Mouse (Mus musculus) erythroblast, embryonic 14.5 days (primary cell): ENCODE results near the gene Supt3. TPM values are rescaled to one million over a fixed set of nuclear protein-coding genes. Genes with fewer than 3 reads are reported as not detected.

ENCODE experiments used
- H3K27me3 ChIP-seq: 2 replicates; pipeline ENCODE4 v1.6.1; 2012; ENCODE audit warnings: inconsistent platforms; ENCODE audit not compliant: control insufficient read depth
- H3K36me3 ChIP-seq: 2 replicates; pipeline ENCODE4 v1.6.1; 2012; ENCODE audit warnings: mild to moderate bottlenecking, inconsistent platforms; ENCODE audit not compliant: control insufficient read depth
- H3K4me1 ChIP-seq: 2 replicates; pipeline ENCODE4 v1.6.1; 2012; ENCODE audit warnings: inconsistent platforms; ENCODE audit not compliant: control insufficient read depth
- H3K4me3 ChIP-seq: replicated peaks from 2 replicates; pipeline ENCODE3; 2012; ENCODE audit warnings: moderate library complexity, mild to moderate bottlenecking, inconsistent platforms
- H3K9me3 ChIP-seq: 2 replicates; pipeline ENCODE4 v1.6.1; 2012; ENCODE audit warnings: low read length, inconsistent platforms, mixed read lengths; ENCODE audit not compliant: control insufficient read depth
- GATA1 ChIP-seq: IDR thresholded peaks from 2 replicates; pipeline ENCODE4 v1.6.1; 2012; ENCODE audit warnings: low read length, inconsistent platforms, mixed read lengths
- TAL1 ChIP-seq: IDR thresholded peaks from 3 replicates; pipeline ENCODE4 v1.6.1; 2012; ENCODE audit warnings: low read length, inconsistent platforms, mixed read lengths
- polyA plus RNA-seq: library from polyadenylated mRNA; stranded (reverse); fragments of >175 nt; gene quantifications from 2 replicates; pipeline ENCODE4 v1.2.3, GENCODE M21; 2012

Gene Supt3
- polyA plus RNA-seq, 1 experiment = 0.62 TPM

GRCm38 (mm10) chr17:45028441-45028840 lies 251.5 kb downstream of the Supt3 start:
- TF ChIP-seq TAL1 = no peak
- no peak for TF ChIP-seq GATA1
- H3K36me3 ChIP-seq = no peaks in the 10 kb centered on the region

DNA sequence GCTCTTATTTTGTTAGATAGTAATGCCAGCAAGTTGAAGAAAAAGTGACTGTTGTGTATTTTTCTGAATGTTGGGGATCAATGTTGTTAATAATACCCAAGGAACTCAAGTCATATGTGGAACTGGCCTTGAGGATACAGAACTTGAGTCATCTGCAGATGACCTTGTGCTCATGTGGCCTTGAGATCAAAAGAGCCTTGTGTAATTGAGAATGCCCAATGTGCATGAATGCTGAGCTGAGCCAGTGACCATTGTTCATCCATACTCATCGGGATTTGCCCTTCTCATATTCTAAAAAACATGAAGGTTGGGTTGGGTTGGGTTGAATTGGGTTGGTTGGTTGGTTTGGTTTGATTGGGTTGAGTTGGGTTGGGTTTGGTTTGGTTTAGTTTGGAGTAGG lies 252.2 kb downstream of the Supt3 start:
- TF ChIP-seq GATA1 (no peak), TAL1 (no peak)
- Histone ChIP-seq H3K4me1 (no peaks in the 10 kb centered on the region), H3K4me3 (no peak overlapping the region), H3K36me3 (no peaks in the 10 kb centered on the region), H3K27me3 (no peaks in the 10 kb centered on the region), H3K9me3 (no peaks in the 10 kb centered on the region)

More at GRCm38 (mm10) chr17:45028441-45028840, 251.5 kb downstream of the Supt3 start:
- H3K9me3 ChIP-seq = no peaks in the 10 kb centered on the region
- no peaks in the 10 kb centered on the region for H3K4me1 ChIP-seq
- H3K4me3 ChIP-seq = no peak overlapping the region
- no peaks in the 10 kb centered on the region for H3K27me3 ChIP-seq

- Histone ChIP-seq H3K4me3 (no peak overlapping the region), H3K4me1 (no peaks in the 10 kb centered on the region)
- TF ChIP-seq TAL1 = no peak
- no peak for TF ChIP-seq GATA1
Measured at GRCm38 (mm10) chr17:45032209-45032608, 255.3 kb downstream of the Supt3 start.

GRCm38 (mm10) chr17:45033617-45034016 lies 256.7 kb downstream of the Supt3 start:
- no peaks in the 10 kb centered on the region for H3K4me1 ChIP-seq
- no peak for TF ChIP-seq TAL1
- TF ChIP-seq GATA1 = no peak
- H3K9me3 ChIP-seq = no peaks in the 10 kb centered on the region
- H3K27me3 ChIP-seq = no peaks in the 10 kb centered on the region
- no peak overlapping the region for H3K4me3 ChIP-seq
- H3K36me3 ChIP-seq = no peaks in the 10 kb centered on the region

More at GRCm38 (mm10) chr17:45032209-45032608, 255.3 kb downstream of the Supt3 start:
- H3K36me3 ChIP-seq = no peaks in the 10 kb centered on the region
- H3K27me3 ChIP-seq = no peaks in the 10 kb centered on the region
- no peaks in the 10 kb centered on the region for H3K9me3 ChIP-seq

GRCm38 (mm10) chr17:45041084-45041483 lies 264.1 kb downstream of the Supt3 start:
- no peak for TF ChIP-seq TAL1
- no peak for TF ChIP-seq GATA1
- H3K4me1 ChIP-seq = no peaks in the 10 kb centered on the region
- H3K27me3 ChIP-seq = no peaks in the 10 kb centered on the region
- no peak overlapping the region for H3K4me3 ChIP-seq
- H3K36me3 ChIP-seq = no peaks in the 10 kb centered on the region
- H3K9me3 ChIP-seq = no peaks in the 10 kb centered on the region

DNA sequence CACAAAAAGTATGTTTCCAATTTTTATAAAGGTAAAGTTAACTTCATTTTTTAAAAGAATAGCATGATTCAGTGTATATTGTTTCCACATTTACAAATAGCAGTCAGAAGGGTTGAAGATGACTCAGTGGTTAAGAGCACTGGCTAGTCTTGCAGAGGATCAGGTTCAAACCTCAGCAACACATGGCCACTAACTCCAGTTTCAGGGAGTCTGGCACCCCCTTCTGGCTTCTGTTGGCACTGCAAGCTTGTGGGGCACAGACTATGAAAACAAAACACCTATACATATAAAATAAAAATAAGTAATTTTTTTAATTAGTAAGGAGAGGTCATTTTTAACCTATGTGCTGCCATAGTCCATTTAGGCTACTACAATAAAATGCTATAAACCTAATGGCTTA lies 268.9 kb downstream of the Supt3 start:
- Histone ChIP-seq H3K36me3 (no peaks in the 10 kb centered on the region), H3K4me3 (no peak overlapping the region), H3K9me3 (no peaks in the 10 kb centered on the region), H3K4me1 (no peaks in the 10 kb centered on the region), H3K27me3 (no peaks in the 10 kb centered on the region)
- TF ChIP-seq GATA1 (no peak), TAL1 (no peak)

GRCm38 (mm10) chr17:45046583-45046982 lies 269.6 kb downstream of the Supt3 start:
- no peaks in the 10 kb centered on the region for H3K36me3 ChIP-seq
- no peaks in the 10 kb centered on the region for H3K9me3 ChIP-seq
- TF ChIP-seq GATA1 = no peak
- TF ChIP-seq TAL1 = no peak
- H3K4me1 ChIP-seq = no peaks in the 10 kb centered on the region
- H3K27me3 ChIP-seq = no peaks in the 10 kb centered on the region
- no peak overlapping the region for H3K4me3 ChIP-seq

GRCm38 (mm10) chr17:45047236-45047635 lies 270.3 kb downstream of the Supt3 start:
- Histone ChIP-seq H3K4me3 (no peak overlapping the region), H3K36me3 (no peaks in the 10 kb centered on the region), H3K9me3 (no peaks in the 10 kb centered on the region), H3K27me3 (no peaks in the 10 kb centered on the region), H3K4me1 (no peaks in the 10 kb centered on the region)
- TF ChIP-seq TAL1 = no peak
- no peak for TF ChIP-seq GATA1

DNA sequence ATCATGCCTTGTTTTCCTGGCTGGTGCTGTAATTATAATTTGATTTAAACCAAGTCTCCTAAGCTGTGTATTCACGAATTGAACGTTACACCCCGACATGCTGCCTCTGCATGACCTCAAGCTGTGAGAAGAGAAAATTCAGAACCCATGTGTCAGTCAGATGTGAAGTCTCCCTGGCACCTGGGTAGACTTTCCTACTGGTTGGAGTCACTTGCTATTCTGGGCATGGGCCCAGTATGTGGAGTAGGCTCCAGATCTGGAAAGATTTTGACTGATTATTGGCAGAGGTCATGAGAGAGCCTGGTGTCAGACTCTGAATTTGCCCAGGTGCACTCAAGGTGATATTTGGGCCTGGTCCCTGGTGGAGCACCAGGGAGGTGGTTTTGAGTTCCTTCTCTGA lies 275.0 kb downstream of the Supt3 start:
- TF ChIP-seq GATA1 (no peak), TAL1 (no peak)
- Histone ChIP-seq H3K4me3 (no peak overlapping the region), H3K9me3 (no peaks in the 10 kb centered on the region), H3K36me3 (no peaks in the 10 kb centered on the region), H3K27me3 (no peaks in the 10 kb centered on the region), H3K4me1 (no peaks in the 10 kb centered on the region)

GRCm38 (mm10) chr17:45053371-45053770 lies 276.4 kb downstream of the Supt3 start:
- Histone ChIP-seq H3K36me3 (no peaks in the 10 kb centered on the region), H3K27me3 (no peaks in the 10 kb centered on the region), H3K9me3 (no peaks in the 10 kb centered on the region), H3K4me3 (no peak overlapping the region), H3K4me1 (no peaks in the 10 kb centered on the region)
- TF ChIP-seq GATA1 (no peak), TAL1 (no peak)
